Mouse (Mus musculus): Measurements from ENCODE around the gene Pdx1. TPM values are rescaled to one million over a fixed set of nuclear protein-coding genes. Genes with fewer than 3 reads are reported as not detected.

Gene Pdx1
- total and polyA plus RNA-seq, 3 experiments, result not detected

DNA sequence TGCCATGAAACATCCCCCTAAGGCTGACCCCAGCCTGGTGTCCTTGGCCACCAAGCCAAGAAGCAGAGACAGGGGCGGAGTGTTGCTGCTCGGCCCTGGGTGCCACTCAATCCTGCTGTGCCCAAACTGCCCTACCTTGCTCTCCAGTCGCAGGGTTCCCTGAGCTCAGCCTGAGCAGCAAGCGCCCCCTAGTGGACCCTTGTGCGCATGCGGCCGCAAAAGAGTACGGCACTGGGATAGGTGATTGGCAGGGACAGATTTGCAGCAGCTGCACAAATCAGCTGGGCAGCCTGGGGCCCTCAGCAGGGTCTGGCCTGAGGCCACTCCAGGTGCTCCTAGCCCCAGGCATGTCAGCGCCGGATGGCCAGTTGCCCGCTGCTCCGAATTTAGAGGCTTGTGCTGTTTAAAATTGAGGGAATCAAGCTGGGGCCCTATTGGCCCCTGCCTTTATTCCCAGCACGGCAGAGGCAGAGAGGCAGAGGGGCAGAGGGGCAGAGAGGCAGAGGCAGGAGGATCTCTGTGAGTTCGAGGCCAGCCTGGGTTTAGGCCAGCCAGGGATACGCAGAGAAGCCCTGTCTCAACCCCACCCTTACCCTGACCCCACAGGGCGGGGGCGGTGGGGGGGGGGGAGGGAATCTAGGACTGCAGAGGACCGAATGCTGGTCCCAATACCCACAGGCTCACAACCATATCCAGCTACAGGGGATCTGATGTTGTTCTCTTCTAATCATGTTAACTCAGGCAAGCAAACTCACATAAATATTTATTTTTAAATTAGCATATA is 23.6 kb downstream of the Pdx1 start:
- peak; percentile 45 for DNase-seq (ENCODE audit: low spot score)

DNA sequence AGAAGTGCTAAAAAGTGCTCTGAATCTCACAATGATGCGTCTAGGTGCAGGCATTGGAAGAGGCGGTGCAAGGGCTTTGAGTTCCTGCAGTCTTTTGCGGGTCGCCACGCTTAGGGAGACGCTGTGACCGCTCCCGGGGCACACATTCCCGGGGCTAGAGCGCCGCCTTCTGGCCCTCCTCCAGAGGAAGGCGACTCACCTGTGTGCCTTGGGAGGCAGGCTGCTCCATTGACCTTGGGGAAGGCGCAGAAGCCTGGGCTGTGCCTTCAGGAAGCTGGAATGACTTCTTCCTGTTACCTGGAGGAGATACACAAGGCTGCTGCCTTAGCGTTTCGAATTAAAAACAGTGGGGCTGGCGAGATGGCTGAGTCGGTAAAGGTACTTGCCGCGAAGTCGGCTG is 24.4 kb downstream of the Pdx1 start:
- H3K27me3 ChIP-seq (ENCODE audit: insufficient read depth, low read length), result peaks cover 19% of the 10 kb centered on the region
- H3K9me3 ChIP-seq (replicated peaks), result no peaks in the 10 kb centered on the region
- DNase-seq (ENCODE audit: low spot score) (no peak), ATAC-seq (ENCODE audit: extremely low read depth, insufficient number of reproducible peaks, low FRiP score, poor library complexity, severe bottlenecking) (no peak)
- no peak overlapping the region for H3K4me3 ChIP-seq (ENCODE audit: low read depth, low read length)
- H3K4me1 ChIP-seq (ENCODE audit: insufficient read depth, low read depth, low read length), result no peaks in the 10 kb centered on the region; the same call in 1 of the 2 replicates
- H3K36me3 ChIP-seq (replicated peaks), result no peaks in the 10 kb centered on the region
- no peak for TF ChIP-seq GATA1 (IDR thresholded peaks at IDR 0.05; ENCODE audit: borderline replicate concordance, low read length)

More for the DNA sequence above, 23.6 kb downstream of the Pdx1 start:
- H3K4me3 ChIP-seq (ENCODE audit: low read depth, low read length), result no peak overlapping the region
- ATAC-seq (ENCODE audit: extremely low read depth, insufficient number of reproducible peaks, low FRiP score, poor library complexity, severe bottlenecking), result peak; percentile 66
- no peaks in the 10 kb centered on the region; the same call in 1 of the 2 replicates for H3K4me1 ChIP-seq (ENCODE audit: insufficient read depth, low read depth, low read length)
- H3K27me3 ChIP-seq (ENCODE audit: insufficient read depth, low read length), result peaks cover 17% of the 10 kb centered on the region
- no peaks in the 10 kb centered on the region for H3K9me3 ChIP-seq (replicated peaks)
- no peaks in the 10 kb centered on the region for H3K36me3 ChIP-seq (replicated peaks)
- TF ChIP-seq CTCF (IDR thresholded peaks at IDR 0.05; ENCODE audit: low read depth, low read length) (peak; percentile 82), GATA2 (IDR thresholded peaks at IDR 0.05; ENCODE audit: borderline replicate concordance, low read depth, low read length) (no peak)

DNA sequence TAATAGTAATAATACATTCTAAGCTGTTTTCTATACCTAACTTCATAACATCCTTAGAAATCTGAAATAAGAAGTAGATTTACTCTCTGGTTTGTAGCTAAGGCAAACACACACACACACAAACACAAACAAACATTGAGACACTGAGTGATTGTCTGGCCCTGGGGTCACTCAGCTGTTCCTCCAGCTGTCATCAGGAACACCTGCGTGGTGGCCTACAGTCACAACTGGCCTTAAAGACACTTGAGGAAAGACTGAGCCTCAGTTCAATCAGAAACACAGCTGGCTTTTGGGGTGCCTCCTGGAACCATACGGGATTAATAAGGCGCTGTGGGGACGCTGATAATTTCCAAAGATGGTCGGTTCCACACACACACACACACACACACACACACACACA is 27.5 kb downstream of the Pdx1 start:
- TF ChIP-seq TAL1 (conservative IDR thresholded peaks at IDR 0.05; ENCODE audit: low read depth, low read length), result no peak
- no peak for TF ChIP-seq CTCF (IDR thresholded peaks at IDR 0.05; ENCODE audit: low read depth, low read length)
- TF ChIP-seq GATA1 (IDR thresholded peaks at IDR 0.05; ENCODE audit: borderline replicate concordance, low read length), result no peak
- no peak for TF ChIP-seq POLR2AphosphoS5 (IDR thresholded peaks at IDR 0.05; ENCODE audit: insufficient replicate concordance, low read depth, low read length)
- TF ChIP-seq GATA2 (IDR thresholded peaks at IDR 0.05; ENCODE audit: borderline replicate concordance, low read depth, low read length), result no peak
- H3K9me3 ChIP-seq (replicated peaks), result no peaks in the 10 kb centered on the region
- no peaks in the 10 kb centered on the region; the same call in 1 of the 2 replicates for H3K4me1 ChIP-seq (ENCODE audit: insufficient read depth, low read depth, low read length)
- no peaks in the 10 kb centered on the region for H3K36me3 ChIP-seq (replicated peaks)
- no peak overlapping the region for H3K4me3 ChIP-seq (ENCODE audit: low read depth, low read length)
- ATAC-seq (ENCODE audit: extremely low read depth, insufficient number of reproducible peaks, low FRiP score, poor library complexity, severe bottlenecking) (no peak), DNase-seq (ENCODE audit: low spot score) (no peak)
- peaks cover 42% of the 10 kb centered on the region for H3K27me3 ChIP-seq (ENCODE audit: insufficient read depth, low read length)

DNA sequence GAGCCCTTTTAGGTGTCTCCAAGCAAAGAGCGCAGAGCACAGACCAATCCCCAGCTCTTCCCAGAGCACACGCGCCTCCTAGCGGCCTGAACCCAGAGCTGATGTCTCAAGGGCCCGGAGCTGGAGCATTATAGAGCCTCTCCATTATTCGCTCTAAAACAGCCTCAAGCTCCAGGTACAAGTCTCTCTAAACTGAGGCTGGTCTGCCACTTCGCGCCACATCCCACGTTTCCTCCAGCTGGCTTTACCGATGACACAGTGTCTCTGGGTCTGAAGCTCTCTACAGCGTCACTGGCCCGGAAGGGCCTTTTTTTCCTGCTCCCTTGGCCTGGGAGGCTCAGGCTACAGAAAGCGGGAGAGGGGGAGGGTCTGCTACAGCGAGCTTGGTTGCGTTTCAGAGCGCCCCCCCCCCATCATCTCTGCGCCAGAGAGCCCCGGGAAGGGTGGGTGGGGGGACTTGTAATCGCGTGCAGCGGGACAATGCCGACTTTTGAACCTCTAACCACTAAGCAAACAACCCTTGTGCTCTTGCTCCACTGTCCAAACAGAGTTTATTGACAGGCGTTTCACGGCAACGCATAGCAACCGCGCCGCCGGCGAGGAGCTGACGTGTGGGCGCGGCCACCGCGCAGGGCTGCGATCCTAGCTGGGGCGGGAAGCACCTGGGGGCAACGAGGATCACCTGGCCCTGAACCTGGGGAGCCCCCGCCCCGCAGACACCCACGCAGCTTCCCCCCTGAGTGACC is 29.7 kb downstream of the Pdx1 start:
- Histone ChIP-seq H3K36me3 (replicated peaks) (no peaks in the 10 kb centered on the region), H3K4me1 (ENCODE audit: insufficient read depth, low read depth, low read length) (no peaks in the 10 kb centered on the region), H3K9me3 (replicated peaks) (no peaks in the 10 kb centered on the region), H3K4me3 (ENCODE audit: low read depth, low read length) (no peak overlapping the region), H3K27me3 (ENCODE audit: insufficient read depth, low read length) (peaks cover 53% of the 10 kb centered on the region)
- TF ChIP-seq POLR2AphosphoS5 (IDR thresholded peaks at IDR 0.05; ENCODE audit: insufficient replicate concordance, low read depth, low read length) (no peak), CTCF (IDR thresholded peaks at IDR 0.05; ENCODE audit: low read depth, low read length) (no peak), TAL1 (conservative IDR thresholded peaks at IDR 0.05; ENCODE audit: low read depth, low read length) (no peak), GATA1 (IDR thresholded peaks at IDR 0.05; ENCODE audit: borderline replicate concordance, low read length) (no peak), GATA2 (IDR thresholded peaks at IDR 0.05; ENCODE audit: borderline replicate concordance, low read depth, low read length) (no peak)
- DNase-seq (ENCODE audit: low spot score) (no peak), ATAC-seq (ENCODE audit: extremely low read depth, insufficient number of reproducible peaks, low FRiP score, poor library complexity, severe bottlenecking) (no peak)

DNA sequence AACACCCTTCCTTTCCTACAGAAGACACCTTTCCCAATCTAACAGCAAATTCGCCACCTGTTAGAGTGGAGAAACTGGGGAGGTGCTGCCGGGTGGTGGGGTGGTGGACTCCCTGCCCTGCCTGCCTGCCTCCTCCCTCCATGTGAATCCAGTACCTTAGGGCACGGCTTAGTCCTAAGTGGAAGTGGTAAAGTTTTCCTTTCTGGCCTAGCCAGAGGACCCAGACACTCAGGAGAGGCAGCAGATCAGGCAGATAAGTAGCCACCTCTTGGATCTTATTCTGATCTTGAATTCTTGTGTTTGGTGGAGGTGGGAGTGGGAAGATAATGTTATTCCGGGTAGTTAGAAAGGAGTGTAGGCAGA is 30.2 kb downstream of the Pdx1 start:
- ATAC-seq (ENCODE audit: extremely low read depth, insufficient number of reproducible peaks, low FRiP score, poor library complexity, severe bottlenecking) (no peak), DNase-seq (ENCODE audit: low spot score) (no peak)
- Histone ChIP-seq H3K4me3 (ENCODE audit: low read depth, low read length) (no peak overlapping the region), H3K9me3 (replicated peaks) (no peaks in the 10 kb centered on the region), H3K36me3 (replicated peaks) (no peaks in the 10 kb centered on the region), H3K27me3 (ENCODE audit: insufficient read depth, low read length) (peaks cover 59% of the 10 kb centered on the region), H3K4me1 (ENCODE audit: insufficient read depth, low read depth, low read length) (no peaks in the 10 kb centered on the region)
- TF ChIP-seq GATA2 (IDR thresholded peaks at IDR 0.05; ENCODE audit: borderline replicate concordance, low read depth, low read length) (no peak), CTCF (IDR thresholded peaks at IDR 0.05; ENCODE audit: low read depth, low read length) (no peak), GATA1 (IDR thresholded peaks at IDR 0.05; ENCODE audit: borderline replicate concordance, low read length) (no peak), TAL1 (conservative IDR thresholded peaks at IDR 0.05; ENCODE audit: low read depth, low read length) (no peak), POLR2AphosphoS5 (IDR thresholded peaks at IDR 0.05; ENCODE audit: insufficient replicate concordance, low read depth, low read length) (no peak)

DNA sequence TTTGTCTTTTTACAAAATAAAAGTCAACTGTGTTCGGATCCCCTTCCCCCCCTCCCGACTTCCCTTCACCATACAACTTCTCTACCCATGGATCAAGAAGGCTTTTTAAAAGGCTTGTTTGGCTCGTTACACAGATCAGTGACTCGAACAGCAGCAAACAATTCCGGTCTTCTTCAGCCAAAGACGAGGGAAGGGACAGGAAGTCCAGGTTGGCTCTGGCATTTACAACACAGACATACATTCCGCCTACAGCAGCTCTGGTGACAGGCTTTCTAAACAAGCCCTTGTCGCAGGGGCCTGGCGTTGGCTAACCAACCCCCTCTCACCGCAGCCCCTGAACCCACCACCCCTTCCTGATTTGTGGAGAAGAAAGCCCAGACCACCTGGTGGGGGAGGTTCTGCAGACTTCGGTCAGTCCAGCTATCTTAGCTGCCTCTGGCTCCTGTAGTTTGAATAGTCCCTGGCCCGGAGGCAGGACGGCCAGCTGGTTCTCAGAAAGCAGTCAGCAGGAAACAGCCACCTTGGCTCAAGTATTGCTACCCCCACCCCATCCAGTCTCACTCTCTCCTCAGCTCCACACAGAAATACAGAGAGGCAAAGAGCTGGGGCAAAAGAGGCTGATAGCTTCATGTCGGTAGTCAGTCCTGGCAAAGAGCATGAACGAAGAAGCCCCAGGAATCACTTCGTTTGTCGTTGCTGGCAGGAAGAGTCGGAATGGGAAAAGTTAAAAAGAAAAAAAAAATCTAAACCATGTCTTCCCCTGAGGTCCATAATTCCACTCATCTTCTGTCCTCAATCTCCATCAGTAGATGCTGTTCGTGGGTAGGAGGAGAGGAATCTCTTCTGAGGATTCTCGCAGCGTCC is 31.4 kb downstream of the Pdx1 start:
- Histone ChIP-seq H3K36me3 (replicated peaks) (no peaks in the 10 kb centered on the region), H3K27me3 (ENCODE audit: insufficient read depth, low read length) (peaks cover 66% of the 10 kb centered on the region), H3K9me3 (replicated peaks) (peaks cover 2% of the 10 kb centered on the region), H3K4me1 (ENCODE audit: insufficient read depth, low read depth, low read length) (no peaks in the 10 kb centered on the region), H3K4me3 (ENCODE audit: low read depth, low read length) (no peak overlapping the region)
- DNase-seq (ENCODE audit: low spot score) (no peak), ATAC-seq (ENCODE audit: extremely low read depth, insufficient number of reproducible peaks, low FRiP score, poor library complexity, severe bottlenecking) (no peak)
- no peak for TF ChIP-seq CTCF (IDR thresholded peaks at IDR 0.05; ENCODE audit: low read depth, low read length)
- no peak for TF ChIP-seq GATA1 (IDR thresholded peaks at IDR 0.05; ENCODE audit: borderline replicate concordance, low read length)
- no peak for TF ChIP-seq GATA2 (IDR thresholded peaks at IDR 0.05; ENCODE audit: borderline replicate concordance, low read depth, low read length)
- no peak for TF ChIP-seq POLR2AphosphoS5 (IDR thresholded peaks at IDR 0.05; ENCODE audit: insufficient replicate concordance, low read depth, low read length)
- TF ChIP-seq TAL1 (conservative IDR thresholded peaks at IDR 0.05; ENCODE audit: low read depth, low read length), result no peak
